Mouse (Mus musculus): ENCODE data around the gene Sbk1. TPM values are rescaled to one million over a fixed set of nuclear protein-coding genes. Genes with fewer than 3 reads are reported as not detected.

The Sbk1 gene
- polyA plus RNA-seq (2012; fragmentation: generic; extraction: Trizol) = 1 to 10 TPM; 2.4 to 7.4 TPM

DNA sequence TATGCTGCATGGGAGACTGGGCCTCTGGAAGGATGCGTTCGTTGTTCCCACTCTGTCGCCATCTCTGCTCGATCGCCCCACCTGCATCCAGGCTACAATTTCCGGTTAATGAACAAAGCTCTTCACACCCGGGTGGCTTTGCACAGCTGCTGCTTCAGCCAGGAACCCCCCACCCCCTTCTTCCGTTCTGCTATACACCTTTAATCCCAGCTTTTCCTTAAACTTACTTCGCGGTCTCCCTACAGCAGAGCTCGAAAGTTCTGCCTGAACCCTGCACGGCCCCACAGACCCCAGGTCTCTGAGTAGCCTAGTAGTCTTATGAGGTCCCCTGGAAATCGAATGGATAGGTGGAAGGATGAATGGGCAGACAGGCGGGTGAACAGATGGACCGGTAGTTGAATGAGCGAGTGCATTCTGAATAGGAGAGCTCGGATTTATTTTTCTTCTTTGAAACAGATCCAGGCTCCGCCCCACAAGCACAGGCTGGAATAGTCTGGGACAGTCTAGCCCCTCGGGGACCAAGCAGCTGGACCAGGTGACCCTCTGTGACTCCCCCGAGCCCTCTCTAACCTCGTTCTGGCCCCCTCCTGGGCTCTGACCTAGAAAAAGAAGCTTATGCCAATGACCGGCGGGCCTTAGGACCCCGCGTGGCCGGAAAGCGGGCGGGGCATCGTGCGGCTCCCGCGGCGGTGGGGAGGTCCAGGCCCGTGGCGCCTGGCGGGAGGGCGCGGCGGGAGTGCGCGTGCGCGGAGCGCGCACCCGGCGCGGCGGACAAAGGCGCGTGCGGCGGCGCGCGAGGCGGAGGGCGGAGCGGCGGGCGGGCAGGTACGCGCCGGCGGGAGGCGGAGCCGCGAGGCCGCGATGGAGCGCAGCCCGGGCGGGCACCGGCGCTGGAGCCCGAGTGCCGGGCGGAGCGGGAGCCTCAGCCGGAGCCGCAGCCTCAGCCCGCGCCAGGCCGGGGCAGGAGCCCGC is at the start of gene Sbk1:
Gene Sbk1 (plus strand): TSS at position 908 of the 972 bp plus-strand sequence.

Other genes with a start within 250 kb of the Sbk1 start
- gene Gsg1l, start 190.2 kb upstream of the Sbk1 start, polyA plus RNA-seq (2012; fragmentation: generic; extraction: Trizol) = not detected
- gene Xpo6, start 72.1 kb upstream of the Sbk1 start, polyA plus RNA-seq (2012; fragmentation: generic; extraction: Trizol) = 10 to 100 TPM; 40.5 to 85.3 TPM
- gene Lat, start 97.0 kb downstream of the Sbk1 start, polyA plus RNA-seq (2012; fragmentation: generic; extraction: Trizol) = under 1 TPM; 0.06 to 0.24 TPM
- gene Spns1, start 104.8 kb downstream of the Sbk1 start, polyA plus RNA-seq (2012; fragmentation: generic; extraction: Trizol) = 10 to 100 TPM; 29.3 to 68.5 TPM
- gene Nfatc2ip, start 124.1 kb downstream of the Sbk1 start, polyA plus RNA-seq (2012; fragmentation: generic; extraction: Trizol) = 1 to 10 TPM in 1 of 2 experiments, under 1 TPM in 1; 0.76 to 2.2 TPM
- gene Cd19, start 142.3 kb downstream of the Sbk1 start, polyA plus RNA-seq (2012; fragmentation: generic; extraction: Trizol) = not detected
- gene Rabep2, start 156.1 kb downstream of the Sbk1 start, polyA plus RNA-seq (2012; fragmentation: generic; extraction: Trizol) = 10 to 100 TPM; 11.8 to 23.9 TPM
- gene Atp2a1, start 190.5 kb downstream of the Sbk1 start, polyA plus RNA-seq (2012; fragmentation: generic; extraction: Trizol) = under 1 TPM; 0.06 to 0.48 TPM
- gene Sh2b1, start 202.8 kb downstream of the Sbk1 start, polyA plus RNA-seq (2012; fragmentation: generic; extraction: Trizol) = 10 to 100 TPM; 10.5 to 37.6 TPM
- 100 to 1,000 TPM; 113 to 212 TPM for gene Tufm, start 214.7 kb downstream of the Sbk1 start, polyA plus RNA-seq (2012; fragmentation: generic; extraction: Trizol)
- gene Atxn2l, start 230.8 kb downstream of the Sbk1 start, polyA plus RNA-seq (2012; fragmentation: generic; extraction: Trizol) = 10 to 100 TPM; 26.2 to 51.5 TPM

All from C3H10T1/2 (cell line).